Mouse (Mus musculus) spleen, adult 2 months (tissue): Measurements from ENCODE around the gene Sema5a. TPM values are rescaled to one million over a fixed set of nuclear protein-coding genes. Genes with fewer than 3 reads are reported as not detected.

Experiments used
- DNase-seq, 2 experiments: peaks; one replicate each; pipeline versions ENCODE4 v3.0.0 to v3.0.0-alpha.2; 2012 to 2021; ENCODE audit warnings: low spot score in 2 of 2, low read depth in 1 of 2
- H3K27ac ChIP-seq: fragments of 200-500 bp; 2 replicates; pipeline ENCODE4 v1.5.1; 2012; ENCODE audit warnings: low read length, inconsistent platforms; ENCODE audit not compliant: insufficient read depth
- H3K27me3 ChIP-seq: fragments of 200-500 bp; 2 replicates; pipeline ENCODE4 v1.6.1; 2012; ENCODE audit warnings: mild to moderate bottlenecking, moderate library complexity, low read length, inconsistent platforms; ENCODE audit not compliant: control insufficient read depth, insufficient read depth
- H3K36me3 ChIP-seq: fragments of 200-500 bp; 2 replicates; pipeline ENCODE4 v1.6.1; 2012; ENCODE audit warnings: mild to moderate bottlenecking, low read length, inconsistent platforms; ENCODE audit not compliant: control insufficient read depth, insufficient read depth
- H3K4me1 ChIP-seq: fragments of 200-500 bp; 2 replicates; pipeline ENCODE4 v1.6.1; 2011; ENCODE audit warnings: inconsistent platforms; ENCODE audit not compliant: control insufficient read depth, insufficient read depth, insufficient read length
- H3K4me3 ChIP-seq: fragments of 200-500 bp; 2 replicates; pipeline ENCODE4 v1.5.1; 2011; ENCODE audit warnings: mild to moderate bottlenecking, inconsistent platforms; ENCODE audit not compliant: insufficient read depth, insufficient read length; ENCODE audit errors: extremely low read depth
- CTCF ChIP-seq: fragments of 200-500 bp; IDR thresholded peaks from 2 replicates; pipeline ENCODE4 v1.5.1; 2011; ENCODE audit warnings: mild to moderate bottlenecking, inconsistent platforms; ENCODE audit not compliant: insufficient read depth, insufficient read length, insufficient replicate concordance; ENCODE audit errors: extremely low read depth
- POLR2A ChIP-seq: fragments of 200-500 bp; IDR thresholded peaks from 2 replicates; pipeline ENCODE4 v1.6.1; 2011; ENCODE audit warnings: low read depth, low read length, inconsistent platforms
- WGBS: fragments of 180-500 bp; shearing (Covaris S2); methylation state at CpG from one replicate; pipeline ENCODE4 v1.1.7; 2018; 5-methylcytosine and 5-hydroxymethylcytosine counted together
- polyA plus RNA-seq: library from polyadenylated mRNA; depleted of rRNA; stranded (reverse); fragments of >200 nt; gene quantifications from 2 replicates; pipeline ENCODE4 v1.2.3, GENCODE M21; 2012

The Sema5a gene
- polyA plus RNA-seq, 1 experiment: 5.4 TPM

- H3K27ac ChIP-seq: no peak overlapping the region
- DNase-seq: no peak
- no peak overlapping the region for H3K4me3 ChIP-seq
- 85% methylated on average over 1 of the region's 1 CpGs for WGBS
- H3K36me3 ChIP-seq: no peaks in the 10 kb centered on the region
- H3K27me3 ChIP-seq: no peaks in the 10 kb centered on the region
- TF ChIP-seq POLR2A (no peak), CTCF (no peak)
- H3K4me1 ChIP-seq: no peaks in the 10 kb centered on the region
Observed at GRCm38 (mm10) chr15:32533541-32534080, 289.0 kb downstream of the Sema5a start.

GRCm38 (mm10) chr15:32536755-32537503 is 292.3 kb downstream of the Sema5a start:
- no peak overlapping the region for H3K4me3 ChIP-seq
- TF ChIP-seq POLR2A (no peak), CTCF (no peak)
- 84% methylated on average over 6 of the region's 6 CpGs for WGBS
- DNase-seq: no peak
- no peaks in the 10 kb centered on the region for H3K4me1 ChIP-seq
- no peak overlapping the region for H3K27ac ChIP-seq
- no peaks in the 10 kb centered on the region for H3K27me3 ChIP-seq
- H3K36me3 ChIP-seq: no peaks in the 10 kb centered on the region

DNA sequence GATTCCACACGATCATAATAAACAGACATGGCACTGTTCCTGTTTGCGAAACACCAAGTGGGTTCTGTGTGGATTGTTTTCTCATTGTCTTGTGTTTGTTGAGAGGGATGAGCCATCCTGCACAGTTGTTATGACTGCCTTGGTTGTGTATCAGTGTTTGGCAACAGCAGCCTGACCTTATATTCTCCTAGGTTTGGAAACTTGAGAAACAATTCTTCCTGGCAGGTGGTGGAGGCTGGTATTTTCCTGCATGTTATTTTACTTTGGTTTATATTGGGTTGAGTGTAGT is 292.8 kb downstream of the Sema5a start:
- Histone ChIP-seq H3K4me1 (no peaks in the 10 kb centered on the region), H3K4me3 (no peak overlapping the region), H3K27ac (no peak overlapping the region), H3K36me3 (no peaks in the 10 kb centered on the region), H3K27me3 (no peaks in the 10 kb centered on the region)
- TF ChIP-seq CTCF: no peak
- no peak for TF ChIP-seq POLR2A
- no peak for DNase-seq
- WGBS: 84% methylated on average over 2 of the region's 2 CpGs

GRCm38 (mm10) chr15:32538092-32538491 is 293.5 kb downstream of the Sema5a start:
- no peak for TF ChIP-seq CTCF
- H3K27me3 ChIP-seq: no peaks in the 10 kb centered on the region

DNA sequence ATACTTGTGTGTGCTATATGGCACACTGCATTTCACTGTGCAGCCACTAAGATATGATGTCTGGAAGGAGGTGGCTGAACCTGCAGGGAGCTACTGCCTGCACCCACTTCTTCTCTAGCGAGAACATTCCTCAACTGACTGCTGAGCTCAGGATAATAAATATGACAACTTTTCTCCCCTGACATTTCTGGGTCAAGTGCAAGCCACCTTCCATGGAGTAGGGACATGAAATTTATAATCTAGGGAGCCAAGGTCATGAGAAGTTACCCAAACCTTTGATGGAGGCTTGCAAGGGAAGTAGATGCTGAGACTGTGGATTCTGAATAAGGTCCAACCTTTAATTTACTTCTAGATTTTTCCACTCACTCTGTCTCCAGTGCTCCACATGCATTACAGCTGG is 298.1 kb downstream of the Sema5a start:
- H3K27me3 ChIP-seq: no peaks in the 10 kb centered on the region
- no peaks in the 10 kb centered on the region for H3K4me1 ChIP-seq
- WGBS: 79% methylated on average over 1 of the region's 1 CpGs
- H3K27ac ChIP-seq: no peak overlapping the region
- DNase-seq: no peak
- H3K4me3 ChIP-seq: no peak overlapping the region
- H3K36me3 ChIP-seq: no peaks in the 10 kb centered on the region
- no peak for TF ChIP-seq POLR2A
- TF ChIP-seq CTCF: no peak

More at GRCm38 (mm10) chr15:32538092-32538491, 293.5 kb downstream of the Sema5a start:
- 78% methylated on average over 3 of the region's 3 CpGs for WGBS
- no peaks in the 10 kb centered on the region for H3K36me3 ChIP-seq
- no peak for DNase-seq
- H3K4me3 ChIP-seq: no peak overlapping the region
- no peaks in the 10 kb centered on the region for H3K4me1 ChIP-seq
- H3K27ac ChIP-seq: no peak overlapping the region

- DNase-seq: no peak
- Histone ChIP-seq H3K36me3 (no peaks in the 10 kb centered on the region), H3K27ac (no peak overlapping the region), H3K4me1 (no peaks in the 10 kb centered on the region), H3K4me3 (no peak overlapping the region), H3K27me3 (no peaks in the 10 kb centered on the region)
- whole genome bisulfite sequencing: 90% methylated on average over 3 of the region's 3 CpGs
- TF ChIP-seq CTCF: no peak
- no peak for TF ChIP-seq POLR2A
Observed at GRCm38 (mm10) chr15:32543181-32543580, 298.6 kb downstream of the Sema5a start.

GRCm38 (mm10) chr15:32545455-32545854 is 300.8 kb downstream of the Sema5a start:
- H3K27me3 ChIP-seq: no peaks in the 10 kb centered on the region
- no peak overlapping the region for H3K4me3 ChIP-seq
- no peak for DNase-seq
- TF ChIP-seq POLR2A (no peak), CTCF (no peak)
- H3K27ac ChIP-seq: no peak overlapping the region
- WGBS: 54% methylated on average over 3 of the region's 3 CpGs
- H3K4me1 ChIP-seq: no peaks in the 10 kb centered on the region
- H3K36me3 ChIP-seq: no peaks in the 10 kb centered on the region
